Mouse (Mus musculus): ENCODE measurements around the gene Rpl22.

The Rpl22 gene

DNA sequence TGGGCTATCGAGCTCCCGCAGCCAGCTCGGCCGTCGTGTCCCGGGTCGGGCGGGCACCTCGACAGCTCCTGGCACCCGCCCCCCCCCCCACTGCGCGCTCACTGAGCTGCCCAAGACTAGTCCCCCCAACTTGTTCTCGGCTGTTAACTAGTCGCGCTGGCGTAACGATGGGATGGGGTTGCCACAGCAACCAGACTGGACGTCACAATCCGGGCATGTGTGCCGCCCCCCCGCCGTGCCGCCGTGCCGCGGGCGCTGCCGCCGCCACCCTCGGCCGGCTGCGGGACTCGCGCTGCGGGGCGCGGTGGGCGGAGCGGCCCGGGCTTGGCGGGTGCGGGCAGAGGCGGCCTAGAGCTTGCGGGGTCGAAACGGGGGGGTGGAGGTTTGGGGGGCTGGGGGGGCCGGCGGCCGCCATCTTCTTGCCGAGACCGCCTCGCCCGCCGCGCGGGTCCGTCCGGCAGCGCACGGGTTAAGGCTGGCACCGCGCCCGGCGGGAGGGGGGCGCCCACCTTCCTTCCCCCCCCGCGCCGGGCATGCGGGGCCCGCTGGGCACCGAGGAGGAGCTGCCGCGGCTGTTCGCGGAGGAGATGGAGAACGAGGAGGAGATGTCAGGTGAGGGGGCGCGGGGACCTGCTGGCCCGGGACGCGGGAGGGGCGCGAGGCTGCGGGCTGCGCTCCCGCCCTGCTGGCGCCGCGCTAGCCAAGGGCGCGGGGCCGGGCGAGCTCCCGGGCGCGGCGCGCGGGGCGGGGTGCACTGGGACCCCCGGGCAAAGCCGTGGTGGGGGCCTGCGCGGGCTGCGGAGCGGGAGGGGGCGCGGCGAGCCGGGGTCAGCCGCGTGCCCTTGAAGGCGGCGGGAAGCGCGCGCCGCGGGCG lies 13.1 kb downstream of the Rpl22 start, which contains the start of gene Chd5:
Chd5 (plus strand) TSS at position 233 of the 874 bp plus-strand sequence.
- DNase-seq (ENCODE audit: low read depth, low spot score): peak; percentile 79

DNA sequence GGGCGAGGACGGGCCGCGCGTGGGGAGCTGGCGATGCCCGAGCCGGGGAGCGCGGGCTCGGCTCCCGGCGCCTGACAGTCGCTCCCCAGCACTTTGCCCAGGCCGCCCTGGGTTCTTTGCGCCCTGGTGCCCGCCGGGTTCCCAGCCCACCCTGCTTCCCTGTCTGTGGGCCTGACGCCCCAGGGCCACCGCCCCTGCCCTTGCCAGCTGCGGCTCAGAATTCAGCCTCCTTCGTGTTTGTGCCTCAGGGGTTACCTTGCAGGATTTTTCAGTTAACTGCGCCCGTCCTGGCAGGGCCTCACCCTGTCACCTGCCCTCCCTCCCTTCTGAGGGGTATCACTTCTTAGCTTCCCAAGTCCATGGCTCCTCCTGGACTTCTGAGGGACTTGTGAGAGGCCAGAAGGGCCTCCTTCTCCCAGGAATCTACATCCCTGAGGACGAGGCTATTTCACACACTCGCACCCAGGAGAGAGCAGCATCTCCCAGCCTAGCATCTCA lies 13.8 kb downstream of the Rpl22 start:
- DNase-seq (ENCODE audit: low read depth, low spot score): no peak

DNA sequence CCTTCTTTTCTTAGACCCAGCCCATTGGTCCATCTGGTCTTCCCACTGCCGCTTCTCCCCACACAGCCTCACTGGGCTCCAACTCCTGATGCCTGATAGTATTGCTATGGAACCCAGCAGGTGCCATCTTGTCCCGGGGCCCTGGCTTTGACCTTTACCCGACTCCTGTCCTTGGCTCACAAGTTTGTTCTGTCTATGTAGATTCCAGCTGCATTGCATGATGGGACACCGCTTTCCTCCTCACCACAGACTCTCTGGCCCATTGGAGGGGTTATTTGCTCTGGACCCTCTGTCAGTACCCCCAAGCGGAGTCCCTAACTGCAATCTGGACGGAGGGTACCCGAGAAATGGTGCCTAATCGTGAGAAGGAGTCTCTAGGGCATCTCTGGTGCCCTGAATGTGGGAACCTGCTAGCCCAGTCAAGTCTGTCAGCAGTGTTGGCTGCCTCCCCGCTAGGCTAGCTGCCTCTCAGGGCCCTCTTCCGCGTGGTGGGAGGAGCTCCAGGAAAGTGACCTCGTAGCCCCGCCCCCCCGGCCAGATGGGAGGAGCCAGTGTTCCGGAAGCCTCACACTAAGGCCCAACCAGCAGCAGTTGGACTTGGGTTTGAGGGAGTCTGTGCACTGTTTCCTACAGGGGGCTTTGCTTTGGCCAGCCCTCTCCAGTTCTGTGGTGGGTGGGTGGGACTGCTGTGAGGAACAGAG lies 15.2 kb downstream of the Rpl22 start:
- DNase-seq (ENCODE audit: low read depth, low spot score): peak; percentile 53

GRCm38 (mm10) chr4:152343296-152343695 lies 17.8 kb downstream of the Rpl22 start:
- peak; percentile 64 for DNase-seq (ENCODE audit: low read depth, low spot score)

DNA sequence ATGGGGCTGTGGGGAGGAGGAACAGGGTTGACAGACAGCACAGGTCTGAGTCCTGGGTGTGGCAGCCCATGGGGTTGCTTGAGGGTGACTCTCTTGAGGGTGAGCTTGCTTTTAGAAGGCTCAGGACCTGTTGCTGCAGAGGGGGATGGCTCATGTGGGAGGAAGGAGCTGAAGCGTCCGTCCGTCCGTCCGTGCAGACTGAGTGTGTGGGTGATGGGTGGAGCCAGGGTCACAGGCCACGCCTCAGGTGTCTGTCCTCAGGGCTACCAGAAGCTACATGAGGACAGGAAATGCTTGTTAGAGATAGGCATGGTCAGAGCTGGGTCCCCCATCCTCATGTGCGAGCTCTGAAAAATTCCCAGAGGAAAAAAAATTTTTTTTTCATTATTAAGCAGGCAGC lies 19.1 kb downstream of the Rpl22 start:
- DNase-seq (ENCODE audit: low read depth, low spot score): no peak

GRCm38 (mm10) chr4:152345120-152345889 lies 19.8 kb downstream of the Rpl22 start:
- DNase-seq (ENCODE audit: low read depth, low spot score): peak; percentile 88

DNA sequence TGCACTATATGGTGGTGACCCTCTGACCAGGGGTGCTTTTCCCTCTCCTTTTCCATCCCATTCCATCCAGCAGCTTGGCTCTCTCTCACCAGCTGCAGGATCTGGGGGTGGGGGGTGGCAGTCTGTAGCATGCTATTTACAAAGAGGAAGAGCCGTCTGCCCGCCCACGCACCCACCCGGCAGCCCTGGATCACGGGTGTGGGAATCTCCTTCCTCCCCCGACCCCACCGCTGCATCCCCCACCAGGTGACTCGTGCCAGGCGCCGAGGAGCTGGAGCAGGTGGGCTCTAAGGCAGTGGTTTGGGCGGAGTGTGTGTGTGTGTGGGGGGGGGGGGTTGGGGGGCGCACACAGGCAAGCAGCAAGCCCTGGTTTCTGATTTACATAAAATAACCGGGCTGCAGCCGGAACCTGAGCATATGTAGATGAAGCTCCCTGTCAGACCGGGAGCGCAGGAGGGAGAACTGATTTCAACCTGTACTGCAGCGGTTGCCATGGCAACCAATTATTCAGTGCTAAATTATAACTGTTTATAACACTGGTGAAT lies 24.4 kb downstream of the Rpl22 start:
- DNase-seq (ENCODE audit: low read depth, low spot score): peak; percentile 92

DNA sequence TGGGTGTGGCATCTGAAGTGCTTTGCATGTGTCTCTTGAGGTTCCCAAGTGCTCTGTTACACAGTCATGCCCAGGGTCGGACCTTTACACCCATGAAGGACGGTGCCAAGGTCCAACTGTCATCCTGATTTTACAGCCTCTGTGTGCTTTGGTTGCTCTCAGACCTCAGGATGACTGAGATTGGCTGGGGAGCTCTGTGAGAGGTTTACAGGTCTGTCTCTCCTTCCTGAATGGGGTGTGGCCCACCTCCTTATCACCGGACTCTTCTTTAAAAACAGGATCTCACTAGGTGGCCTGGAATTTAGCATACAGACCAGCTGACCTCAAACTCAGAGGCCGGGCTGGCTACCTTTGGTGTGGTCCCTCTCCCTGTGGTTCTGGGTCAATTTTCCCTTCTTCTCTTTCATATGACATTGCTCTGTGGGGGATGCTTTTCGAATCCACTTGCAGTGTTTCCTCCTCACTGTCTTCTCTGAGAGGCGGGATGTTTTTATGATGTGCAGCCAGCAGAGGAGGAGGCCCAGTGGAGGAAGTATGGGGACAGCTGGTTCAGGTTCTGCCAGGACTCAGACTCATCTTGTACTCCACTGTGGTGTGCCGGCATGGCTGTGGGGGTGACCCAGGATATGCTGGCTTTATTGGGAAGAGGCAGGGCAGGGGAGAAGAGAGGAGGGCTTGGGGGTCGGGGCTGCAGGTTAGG lies 25.3 kb downstream of the Rpl22 start:
- DNase-seq (ENCODE audit: low read depth, low spot score): peak; percentile 78

- peak; percentile 70 for DNase-seq (ENCODE audit: low read depth, low spot score)
Observed at GRCm38 (mm10) chr4:152351422-152352305, 26.1 kb downstream of the Rpl22 start.

- peak; percentile 75 for DNase-seq (ENCODE audit: low read depth, low spot score)
Observed at GRCm38 (mm10) chr4:152353886-152354637, 28.5 kb downstream of the Rpl22 start.

DNA sequence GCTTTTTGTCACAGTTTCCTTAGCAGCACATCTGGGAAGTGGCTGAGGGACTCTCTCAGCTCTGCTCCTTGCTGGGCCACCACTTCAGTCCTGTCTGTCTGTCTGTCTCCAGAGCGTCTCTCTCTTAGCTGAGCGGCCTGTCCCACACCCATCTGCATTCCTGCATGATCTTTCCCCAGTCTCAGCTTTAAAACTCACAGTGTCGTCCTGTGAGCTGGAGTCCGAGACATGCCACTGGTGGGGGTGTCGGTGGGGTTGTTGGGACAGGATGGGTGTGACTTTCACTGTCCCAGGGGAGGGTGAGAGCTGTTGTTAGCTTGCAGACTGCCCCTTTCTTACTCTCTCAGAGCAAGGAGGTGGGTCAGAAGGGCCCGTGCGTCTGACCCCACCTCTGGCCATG lies 30.1 kb downstream of the Rpl22 start:
- DNase-seq (ENCODE audit: low read depth, low spot score): no peak

DNA sequence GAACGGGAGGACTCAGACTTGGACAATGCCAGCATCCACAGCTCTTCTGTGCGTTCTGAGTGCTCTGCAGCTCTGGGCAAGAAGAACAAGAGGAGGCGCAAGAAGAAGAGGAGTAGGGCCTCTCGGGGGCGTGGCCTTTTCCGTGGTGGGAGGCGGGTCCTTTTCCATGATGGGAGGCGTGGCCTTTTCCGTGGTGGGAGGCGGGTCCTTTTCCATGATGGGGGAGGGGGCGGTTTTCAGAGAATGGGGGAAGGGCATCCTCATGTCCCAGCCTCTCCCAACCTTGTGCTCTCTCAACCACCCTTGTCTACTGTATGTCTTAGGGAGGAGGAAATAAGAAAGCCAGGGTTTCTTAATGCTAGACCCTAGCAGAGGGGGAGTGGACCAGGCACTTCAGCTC lies 34.2 kb downstream of the Rpl22 start:
- no peak for DNase-seq (ENCODE audit: low read depth, low spot score)

DNA sequence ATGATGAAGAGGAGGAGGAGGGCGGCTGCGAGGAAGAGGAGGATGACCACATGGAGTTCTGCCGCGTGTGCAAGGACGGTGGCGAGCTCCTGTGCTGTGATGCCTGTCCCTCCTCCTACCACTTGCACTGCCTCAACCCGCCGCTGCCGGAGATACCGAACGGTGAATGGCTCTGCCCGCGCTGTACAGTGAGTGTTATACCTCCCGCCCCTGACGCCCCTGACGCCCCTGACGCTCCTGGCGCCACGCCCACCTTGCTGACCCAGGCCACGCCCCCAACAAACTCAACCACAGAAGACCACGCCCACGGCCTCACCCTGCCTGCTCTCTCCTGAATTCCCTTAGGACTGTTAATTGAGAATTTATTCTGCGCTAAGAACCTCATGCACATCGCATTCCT lies 35.3 kb downstream of the Rpl22 start:
- DNase-seq (ENCODE audit: low read depth, low spot score): no peak

GRCm38 (mm10) chr4:152362180-152362579 lies 36.6 kb downstream of the Rpl22 start:
- no peak for DNase-seq (ENCODE audit: low read depth, low spot score)

DNA sequence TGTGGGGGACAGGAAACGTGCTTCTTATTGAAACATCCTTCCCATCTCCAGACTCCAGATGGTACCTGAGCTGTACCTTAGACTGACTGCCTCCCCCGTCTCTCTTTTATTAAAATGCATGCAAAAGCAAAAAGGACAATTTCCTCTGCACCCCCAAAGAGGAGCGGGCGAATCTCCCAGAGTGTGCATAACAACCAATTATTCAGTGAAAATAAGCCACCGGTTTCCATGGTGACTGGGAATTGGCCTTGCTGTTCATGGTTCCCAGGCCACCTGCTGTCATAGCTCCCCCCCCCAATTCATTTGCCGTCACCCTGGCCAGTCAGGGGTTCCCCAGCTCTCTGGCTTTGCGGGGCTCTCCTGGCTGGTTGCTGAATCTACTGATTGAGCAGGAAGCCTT lies 39.7 kb downstream of the Rpl22 start:
- peak; percentile 72 for DNase-seq (ENCODE audit: low read depth, low spot score)

GRCm38 (mm10) chr4:152382528-152383252 lies 57.1 kb downstream of the Rpl22 start:
- no peak for DNase-seq (ENCODE audit: low read depth, low spot score)

Measured in brain, adult 2 months (tissue).